Mouse (Mus musculus) lung, postnatal 0 days (tissue): ENCODE results near the gene Intu. TPM values are rescaled to one million over a fixed set of nuclear protein-coding genes. Genes with fewer than 3 reads are reported as not detected.
A peak's percentile ranks its signal among the peaks of the same experiment; 100 is the strongest.

Experiments used
- ATAC-seq: fragments of 200-750 bp; cut with Nextera tagmentation; 2 replicates; pipeline ENCODE4 v1.8.0; 2017; ENCODE audit warnings: moderate library complexity
- DNase-seq: peaks from one replicate; pipeline ENCODE4 v3.0.0-alpha.2; 2016; ENCODE audit warnings: low spot score
- H3K27ac ChIP-seq: fragments of 300-500 bp; sonication (generic); 2 replicates; pipeline ENCODE4 v1.5.1; 2014; ENCODE audit warnings: antibody characterized with exemption, mild to moderate bottlenecking, low read length, mixed read lengths
- H3K27me3 ChIP-seq: fragments of 300-500 bp; sonication (generic); replicated peaks from 2 replicates; pipeline ENCODE4 v1.6.1; 2014; ENCODE audit warnings: low read length, mixed read lengths; ENCODE audit not compliant: insufficient read depth
- H3K36me3 ChIP-seq: fragments of 300-500 bp; sonication (generic); 2 replicates; pipeline ENCODE4 v1.6.1; 2014; ENCODE audit warnings: low read length, mixed read lengths; ENCODE audit not compliant: insufficient read depth
- H3K4me1 ChIP-seq: fragments of 300-500 bp; sonication (generic); 2 replicates; pipeline ENCODE4 v1.6.1; 2014; ENCODE audit warnings: antibody characterized with exemption, low read depth, low read length, mixed read lengths; ENCODE audit not compliant: insufficient read depth
- H3K4me2 ChIP-seq: fragments of 300-500 bp; sonication (generic); replicated peaks from 2 replicates; pipeline ENCODE4 v1.6.1; 2014; ENCODE audit warnings: low read depth, mild to moderate bottlenecking, low read length, moderate library complexity, mixed read lengths
- H3K4me3 ChIP-seq: fragments of 300-500 bp; sonication (generic); 2 replicates; pipeline ENCODE4 v1.5.1; 2014; ENCODE audit warnings: low read depth, low read length
- H3K9ac ChIP-seq: fragments of 300-500 bp; sonication (generic); replicated peaks from 2 replicates; pipeline ENCODE4 v1.6.1; 2014; ENCODE audit warnings: low read depth, mild to moderate bottlenecking
- H3K9me3 ChIP-seq: fragments of 300-500 bp; sonication (generic); 2 replicates; pipeline ENCODE4 v1.6.1; 2016; ENCODE audit warnings: low read length, mixed read lengths
- CTCF ChIP-seq: IDR thresholded peaks from 2 replicates; pipeline ENCODE4 v1.5.1; 2016; ENCODE audit warnings: antibody characterized with exemption, mild to moderate bottlenecking
- EP300 ChIP-seq: IDR thresholded peaks from 2 replicates; pipeline ENCODE4 v1.6.1; 2016; ENCODE audit warnings: antibody characterized with exemption, mild to moderate bottlenecking, control low read depth
- WGBS: fragments of 180-500 bp; shearing (Covaris S2); extraction: QIAGEN DNeasy Blood & Tissue Kit; methylation state at CpG from one replicate; pipeline ENCODE4 v1.1.7; 2014; 5-methylcytosine and 5-hydroxymethylcytosine counted together
- microRNA-seq: library from miRNA; unstranded; fragments of <30 nt; microRNA quantifications from one replicate; pipeline ENCODE4, GENCODE M21; 2016
- polyA plus RNA-seq: library from polyadenylated mRNA; unstranded; fragments of >200 nt; fragmentation: Nextera tagmentation; extraction: Ambion mirVana; gene quantifications from 2 replicates; pipeline ENCODE4 v1.2.1, GENCODE M21; 2015

Intu gene
- polyA plus RNA-seq, 1 experiment from 2014 or later: 1.1 TPM

GRCm38 (mm10) chr3:40738381-40738912, 207.4 kb downstream of the Intu start:
- 75% methylated on average over 6 of the region's 6 CpGs for WGBS
- no peak for ATAC-seq
- no peak overlapping the region for H3K4me2 ChIP-seq
- TF ChIP-seq EP300: no peak
- no peak for TF ChIP-seq CTCF
- H3K4me1 ChIP-seq: no peaks in the 10 kb centered on the region
- H3K27ac ChIP-seq: no peak overlapping the region
- H3K36me3 ChIP-seq: no peaks in the 10 kb centered on the region
- no peaks in the 10 kb centered on the region for H3K27me3 ChIP-seq
- no peak overlapping the region for H3K9ac ChIP-seq
- no peak for DNase-seq
- H3K4me3 ChIP-seq: no peak overlapping the region
- H3K9me3 ChIP-seq: no peaks in the 10 kb centered on the region

GRCm38 (mm10) chr3:40744024-40744835, 213.1 kb downstream of the Intu start, which contains the start of gene Hspa4l:
Gene Hspa4l (plus strand): TSS chr3:40744495.
- Histone ChIP-seq H3K27ac (peak within 1 kb of the TSS; percentile 70), H3K4me1 (no peaks in the 10 kb centered on the region), H3K36me3 (no peaks in the 10 kb centered on the region), H3K27me3 (no peaks in the 10 kb centered on the region), H3K9me3 (no peaks in the 10 kb centered on the region), H3K9ac (peak within 1 kb of the TSS; percentile 35), H3K4me2 (peak within 1 kb of the TSS; percentile 96), H3K4me3 (peak within 1 kb of the TSS; percentile 71)
- WGBS: 20% methylated on average over 16 of the region's 16 CpGs
- DNase-seq (peak; percentile 52), ATAC-seq (no peak)
- TF ChIP-seq EP300 (no peak), CTCF (no peak)

GRCm38 (mm10) chr3:40744836-40745660, 214.0 kb downstream of the Intu start:
- Histone ChIP-seq H3K4me1 (no peaks in the 10 kb centered on the region), H3K27ac (peak overlapping the region; percentile 70), H3K4me3 (peak overlapping the region; percentile 71), H3K4me2 (peak overlapping the region; percentile 96), H3K9me3 (no peaks in the 10 kb centered on the region), H3K9ac (peak overlapping the region; percentile 35), H3K36me3 (no peaks in the 10 kb centered on the region), H3K27me3 (no peaks in the 10 kb centered on the region)
- DNase-seq (peak; percentile 91), ATAC-seq (peak; percentile 95)
- WGBS: 1% methylated on average over 42 of the region's 93 CpGs
- TF ChIP-seq CTCF: peak; percentile 18; the same call in 1 of the 2 replicates
- no peak for TF ChIP-seq EP300

- no peaks in the 10 kb centered on the region for H3K4me1 ChIP-seq
- DNase-seq (peak; percentile 81), ATAC-seq (peak; percentile 11; the same call in 1 of the 2 replicates)
- H3K9ac ChIP-seq: peak overlapping the region; percentile 35
- H3K27me3 ChIP-seq: no peaks in the 10 kb centered on the region
- no peaks in the 10 kb centered on the region for H3K36me3 ChIP-seq
- 2% methylated on average over 34 of the region's 37 CpGs for WGBS
- TF ChIP-seq CTCF: no peak
- TF ChIP-seq EP300: peak; percentile 57
- H3K4me3 ChIP-seq: peak overlapping the region; percentile 71
- no peaks in the 10 kb centered on the region for H3K9me3 ChIP-seq
- H3K27ac ChIP-seq: peak overlapping the region; percentile 70; the same call in 1 of the 2 replicates
- H3K4me2 ChIP-seq: peak overlapping the region; percentile 96
Observed at GRCm38 (mm10) chr3:40745661-40746547, 214.8 kb downstream of the Intu start.

Small RNAs within 50 kb of the gene (microRNA-seq; reads per million reads assigned to microRNA genes)
- not detected for gene Gm23810

Other genes starting within 250 kb of the Intu start
- 0.08 and 0.12 TPM in 2 replicates for gene Slc25a31, start 177.6 kb downstream of the Intu start, polyA plus RNA-seq
- gene Hspa4l, start 213.2 kb downstream of the Intu start, polyA plus RNA-seq: 22.5 and 26.6 TPM in 2 replicates